Mouse (Mus musculus) embryonic fibroblast, embryonic 13.5 days (primary cell): Measurements from ENCODE around the gene Olfr56.

Experiments
- CTCF ChIP-seq: IDR thresholded peaks from 2 replicates; pipeline ENCODE4 v1.5.1; 2011; ENCODE audit warnings: mild to moderate bottlenecking, control low read depth, low read length, moderate library complexity, borderline replicate concordance; ENCODE audit not compliant: insufficient read depth
- POLR2A ChIP-seq: IDR thresholded peaks from 2 replicates; pipeline ENCODE4 v1.6.1; 2011; ENCODE audit warnings: low read depth, mild to moderate bottlenecking, control low read depth, low read length, moderate library complexity

DNA sequence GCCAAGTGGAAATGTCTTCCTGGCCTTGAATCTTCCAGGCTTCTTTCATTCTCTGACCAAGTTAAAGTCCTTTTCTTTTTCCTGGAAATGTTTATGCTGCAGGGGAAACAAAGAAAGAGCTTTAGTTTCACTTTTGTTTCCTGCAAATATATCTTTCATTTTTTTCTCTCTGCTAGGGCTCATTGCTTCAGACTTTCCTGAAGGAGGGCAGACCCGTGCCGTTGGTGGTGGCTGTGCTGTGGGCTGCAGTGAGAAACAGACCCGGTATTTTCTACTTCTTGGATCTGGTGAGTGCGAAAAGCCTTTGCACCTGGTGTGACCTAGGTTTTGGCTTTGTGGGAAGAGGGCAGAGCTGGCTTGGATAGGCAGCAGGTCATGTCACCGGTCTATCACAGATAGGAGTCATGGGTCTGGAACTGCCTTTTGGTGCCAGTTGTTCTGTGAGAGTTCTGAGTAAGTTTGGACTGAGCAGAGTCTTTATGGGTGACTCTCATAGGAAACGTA is 108.2 kb downstream of the Olfr56 start:
- TF ChIP-seq CTCF (no peak), POLR2A (no peak)
